Mouse (Mus musculus) brown adipose tissue, adult 24 weeks (tissue): ENCODE results near the gene Uty. TPM values are rescaled to one million over a fixed set of nuclear protein-coding genes. Genes with fewer than 3 reads are reported as not detected.
A peak's percentile ranks its signal among the peaks of the same experiment; 100 is the strongest.

Experiments
- H3K27ac ChIP-seq: fragments of 200-500 bp; replicated peaks from 2 replicates; pipeline ENCODE4 v1.5.1; 2012; ENCODE audit warnings: low read depth, mild to moderate bottlenecking, low read length
- H3K4me1 ChIP-seq: fragments of 200-500 bp; 2 replicates; pipeline ENCODE4 v1.6.1; 2012; ENCODE audit warnings: low read length, mixed read lengths; ENCODE audit not compliant: control insufficient read depth, insufficient read depth, insufficient read length
- H3K4me3 ChIP-seq: fragments of 200-500 bp; 2 replicates; pipeline ENCODE4 v1.5.1; 2012; ENCODE audit warnings: low read depth, mild to moderate bottlenecking, low read length, moderate library complexity; ENCODE audit not compliant: insufficient read depth
- polyA plus RNA-seq: library from polyadenylated mRNA; stranded (reverse); fragments of >200 nt; gene quantifications from 2 replicates; pipeline ENCODE4 v1.2.4, GENCODE M21; 2012; ENCODE audit not compliant: missing spikeins, insufficient read depth, insufficient read length

Gene Uty
- polyA plus RNA-seq, result 13.2 and 15.5 TPM in 2 replicates

DNA sequence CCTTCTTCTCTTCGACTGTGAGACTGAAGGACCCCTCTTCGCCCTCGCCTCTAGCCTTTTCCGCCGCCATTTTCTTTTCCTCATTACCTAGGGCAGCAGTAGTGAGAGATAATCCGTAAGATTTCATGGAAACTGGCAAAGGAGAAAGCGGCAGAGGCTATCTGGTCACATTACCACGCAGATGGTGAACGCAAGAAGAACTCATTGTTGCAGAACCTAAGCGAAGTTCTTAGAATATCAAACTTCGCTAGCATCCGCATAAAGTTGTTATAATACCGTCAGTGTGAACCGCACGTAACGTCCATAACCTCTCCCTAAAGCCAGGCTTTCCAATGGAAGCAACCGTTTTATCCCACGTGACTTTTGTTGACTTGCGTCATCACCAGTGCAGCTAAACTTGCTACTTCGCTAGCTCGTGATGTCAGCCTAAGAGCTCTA is at the start of gene Uty:
Uty (minus strand) TSS at position 334 of the 438 bp plus-strand sequence.
- H3K4me1 ChIP-seq, result no peaks in the 10 kb centered on the region
- H3K27ac ChIP-seq, result peak within 1 kb of the TSS; percentile 96
- peak within 1 kb of the TSS; percentile 88 for H3K4me3 ChIP-seq

GRCm38 (mm10) chrY:1293708-1294107 is 48.1 kb upstream of the Uty start:
- no peak overlapping the region for H3K27ac ChIP-seq
- no peak overlapping the region for H3K4me3 ChIP-seq

DNA sequence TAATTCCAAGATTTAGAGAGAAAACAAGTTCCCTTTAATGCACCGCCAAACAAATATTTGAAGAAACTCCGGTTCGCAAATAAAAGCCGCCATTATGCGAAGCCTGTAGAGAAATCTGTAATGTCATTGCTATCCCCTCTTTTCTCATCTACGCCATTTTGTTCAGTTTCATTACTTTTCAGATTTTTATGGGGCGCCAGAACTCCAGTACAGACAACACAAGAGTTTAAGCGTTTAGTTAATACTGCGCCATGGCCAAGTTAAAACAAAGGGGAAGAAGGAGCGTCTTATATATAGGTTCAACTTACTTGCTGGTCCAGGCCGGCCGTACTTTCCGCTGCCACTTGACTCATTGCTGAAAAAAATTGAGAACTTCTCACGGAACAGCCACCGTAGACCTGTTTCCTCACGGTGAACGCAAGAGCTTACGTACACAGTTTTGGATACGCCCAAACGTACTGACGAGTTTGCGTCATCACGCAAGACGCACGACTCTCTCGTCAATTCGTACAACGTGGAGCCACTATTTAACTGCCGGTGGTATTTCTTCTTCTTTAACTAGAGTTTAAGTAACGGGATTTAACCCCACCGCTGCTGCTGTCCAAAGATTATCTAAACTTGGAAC is 40.7 kb upstream of the Uty start, which contains the start of gene Ddx3y:
Ddx3y (minus strand) TSS at position 459 of the 625 bp plus-strand sequence.
- Histone ChIP-seq H3K4me3 (peak within 1 kb of the TSS; percentile 64), H3K27ac (peak within 1 kb of the TSS; percentile 80), H3K4me1 (no peaks in the 10 kb centered on the region)

More at GRCm38 (mm10) chrY:1293708-1294107, 48.1 kb upstream of the Uty start:
- H3K4me1 ChIP-seq, result no peaks in the 10 kb centered on the region

- Histone ChIP-seq H3K4me3 (peak overlapping the region; percentile 64), H3K4me1 (no peaks in the 10 kb centered on the region), H3K27ac (peak overlapping the region; percentile 80)
These were observed 40.2 kb upstream of the Uty start for GRCm38 (mm10) chrY:1285735-1286134.

DNA sequence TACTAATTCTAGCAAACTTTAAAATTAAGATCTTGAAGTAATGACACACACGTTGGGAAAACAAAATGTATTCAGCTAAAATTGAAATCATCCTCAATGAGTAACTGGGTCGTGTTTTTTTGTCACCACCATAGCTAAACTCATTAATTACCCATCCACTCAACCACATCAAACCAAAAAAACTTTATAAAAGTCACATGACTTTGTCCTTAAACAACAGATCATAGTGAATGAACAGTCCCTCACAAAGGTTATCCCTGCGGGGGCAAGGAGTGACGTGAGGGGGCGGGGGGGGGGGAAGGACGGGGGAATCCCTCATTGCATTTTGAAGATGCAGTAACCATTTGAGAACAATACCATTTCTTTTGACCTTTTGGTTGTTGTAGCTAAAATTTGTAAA is 558 bp upstream of the Uty start:
- Histone ChIP-seq H3K4me1 (no peaks in the 10 kb centered on the region), H3K4me3 (no peak overlapping the region), H3K27ac (no peak overlapping the region)

DNA sequence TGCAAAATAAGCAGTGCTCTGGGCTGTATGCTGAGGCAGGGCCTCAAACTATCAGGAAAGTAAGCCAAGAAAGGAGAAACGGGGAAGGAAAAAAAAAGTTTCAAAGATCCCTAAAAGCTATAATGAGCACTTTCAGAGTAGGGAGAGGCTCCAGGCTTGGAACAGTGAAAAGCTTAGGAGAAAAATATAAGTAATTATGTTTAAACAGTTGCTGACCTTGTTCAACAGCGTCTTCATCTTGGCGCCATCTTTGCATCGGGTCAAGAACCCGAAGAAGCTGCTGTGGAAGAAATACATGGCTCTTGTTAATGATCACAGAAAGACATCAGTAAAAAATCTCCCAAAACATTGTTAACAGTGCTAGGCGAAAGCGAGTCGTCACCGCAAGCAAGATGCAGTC is 619 bp downstream of the Uty start:
- Histone ChIP-seq H3K27ac (peak overlapping the region; percentile 96), H3K4me1 (no peaks in the 10 kb centered on the region), H3K4me3 (peak overlapping the region; percentile 88)

- Histone ChIP-seq H3K4me1 (no peaks in the 10 kb centered on the region), H3K4me3 (peak overlapping the region; percentile 88; the same call in 1 of the 2 replicates), H3K27ac (peak overlapping the region; percentile 96; the same call in 1 of the 2 replicates)
These were observed 1.1 kb downstream of the Uty start for GRCm38 (mm10) chrY:1244421-1244820.

DNA sequence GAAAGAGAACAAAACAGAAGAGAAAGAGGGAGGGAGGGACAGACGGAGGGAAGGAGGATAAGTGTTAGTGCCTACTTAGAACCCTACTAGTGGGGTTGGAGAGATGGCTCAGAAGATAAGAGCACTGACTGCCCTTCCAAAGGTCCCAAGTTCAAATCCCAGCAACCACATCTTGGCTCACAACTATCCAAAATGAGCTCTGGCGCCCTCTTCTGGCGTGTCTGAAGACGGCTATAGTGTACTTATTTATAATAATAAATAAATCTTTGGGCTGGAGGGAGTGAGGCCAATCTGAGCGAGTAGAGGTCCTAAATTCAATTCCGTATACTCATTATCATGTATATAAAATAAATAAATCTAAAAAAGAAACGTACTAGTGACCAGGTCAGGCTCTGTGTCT is 25.6 kb downstream of the Uty start:
- H3K4me3 ChIP-seq, result no peak overlapping the region
- H3K4me1 ChIP-seq, result no peaks in the 10 kb centered on the region
- no peak overlapping the region for H3K27ac ChIP-seq

- Histone ChIP-seq H3K27ac (no peak overlapping the region), H3K4me1 (no peaks in the 10 kb centered on the region), H3K4me3 (no peak overlapping the region)
These were observed 67.1 kb downstream of the Uty start for GRCm38 (mm10) chrY:1178476-1178875.

GRCm38 (mm10) chrY:1163054-1163453 is 82.5 kb downstream of the Uty start:
- no peak overlapping the region for H3K27ac ChIP-seq
- H3K4me3 ChIP-seq, result no peak overlapping the region
- H3K4me1 ChIP-seq, result no peaks in the 10 kb centered on the region

GRCm38 (mm10) chrY:1116153-1116552 is 129.4 kb downstream of the Uty start:
- Histone ChIP-seq H3K4me1 (no peaks in the 10 kb centered on the region), H3K4me3 (no peak overlapping the region), H3K27ac (no peak overlapping the region)

DNA sequence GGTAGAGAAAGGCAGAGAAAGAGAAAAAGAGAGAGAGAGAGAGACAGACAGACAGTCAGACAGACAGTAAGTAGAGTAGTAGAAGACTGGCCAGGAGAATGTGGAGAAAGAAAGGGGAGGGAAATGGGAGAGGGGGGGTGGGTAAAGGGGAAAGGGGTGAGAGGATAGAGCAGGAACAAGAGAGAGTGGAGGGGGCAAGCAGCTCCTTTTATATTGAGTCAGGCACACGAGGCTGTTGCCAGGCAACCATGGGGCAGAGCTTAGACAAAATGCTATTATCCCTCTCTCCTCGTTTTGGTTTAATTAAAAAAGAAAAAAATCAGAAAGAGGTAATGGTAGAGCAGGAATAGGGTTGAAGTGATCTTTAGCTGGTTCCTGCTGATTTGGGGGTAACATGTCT is 131.5 kb downstream of the Uty start:
- no peak overlapping the region for H3K4me3 ChIP-seq
- no peak overlapping the region for H3K27ac ChIP-seq
- H3K4me1 ChIP-seq, result no peaks in the 10 kb centered on the region

Other genes starting within 250 kb of the Uty start
- gene Eif2s3y, start 235.2 kb downstream of the Uty start, polyA plus RNA-seq, result 88.1 and 94.9 TPM in 2 replicates
- 39.1 and 52.2 TPM in 2 replicates for gene Ddx3y, start 40.9 kb upstream of the Uty start, polyA plus RNA-seq
- not detected in 2 replicates for gene Usp9y, start 214.0 kb upstream of the Uty start, polyA plus RNA-seq